Mouse (Mus musculus): ENCODE results near the gene Tspan5.

Tspan5 gene

GRCm38 (mm10) chr3:138773871-138774606 is 32.0 kb downstream of the Tspan5 start:
- no peak for DNase-seq

- no peak for DNase-seq
Observed at GRCm38 (mm10) chr3:138774607-138774943, 32.6 kb downstream of the Tspan5 start.

GRCm38 (mm10) chr3:138775926-138776715 is 34.1 kb downstream of the Tspan5 start:
- DNase-seq: no peak

GRCm38 (mm10) chr3:138781492-138781891 is 39.5 kb downstream of the Tspan5 start:
- no peak for DNase-seq

GRCm38 (mm10) chr3:138783859-138784640 is 42.1 kb downstream of the Tspan5 start:
- no peak for DNase-seq

GRCm38 (mm10) chr3:138784641-138785025 is 42.6 kb downstream of the Tspan5 start:
- DNase-seq: no peak

GRCm38 (mm10) chr3:138787758-138788488 is 45.9 kb downstream of the Tspan5 start:
- DNase-seq: no peak

- no peak for DNase-seq
Observed at GRCm38 (mm10) chr3:138788489-138788850, 46.5 kb downstream of the Tspan5 start.

GRCm38 (mm10) chr3:138789275-138789674 is 47.3 kb downstream of the Tspan5 start:
- no peak for DNase-seq

GRCm38 (mm10) chr3:138794533-138794932 is 52.5 kb downstream of the Tspan5 start:
- no peak for DNase-seq

- no peak for DNase-seq
Observed at GRCm38 (mm10) chr3:138795951-138796350, 54.0 kb downstream of the Tspan5 start.

GRCm38 (mm10) chr3:138796583-138796982 is 54.6 kb downstream of the Tspan5 start:
- DNase-seq: no peak

GRCm38 (mm10) chr3:138800664-138801411 is 58.8 kb downstream of the Tspan5 start:
- no peak for DNase-seq

GRCm38 (mm10) chr3:138801661-138802060 is 59.7 kb downstream of the Tspan5 start:
- no peak for DNase-seq

GRCm38 (mm10) chr3:138802722-138803443 is 60.9 kb downstream of the Tspan5 start:
- no peak for DNase-seq

- DNase-seq: no peak
Observed at GRCm38 (mm10) chr3:138803444-138804085, 61.6 kb downstream of the Tspan5 start.

GRCm38 (mm10) chr3:138804104-138805048 is 62.4 kb downstream of the Tspan5 start:
- no peak for DNase-seq

GRCm38 (mm10) chr3:138807795-138808194 is 65.8 kb downstream of the Tspan5 start:
- DNase-seq: no peak

GRCm38 (mm10) chr3:138809509-138809908 is 67.5 kb downstream of the Tspan5 start:
- DNase-seq: no peak

- DNase-seq: no peak
Observed at GRCm38 (mm10) chr3:138812565-138812964, 70.6 kb downstream of the Tspan5 start.
